Mouse (Mus musculus) kidney, postnatal 14 days (tissue): ENCODE measurements around the gene Trak1.

Experiments used
- DNase-seq: peaks from one replicate; pipeline ENCODE4 v3.0.0; 2022; ENCODE audit warnings: mixed read lengths

The Trak1 gene

DNA sequence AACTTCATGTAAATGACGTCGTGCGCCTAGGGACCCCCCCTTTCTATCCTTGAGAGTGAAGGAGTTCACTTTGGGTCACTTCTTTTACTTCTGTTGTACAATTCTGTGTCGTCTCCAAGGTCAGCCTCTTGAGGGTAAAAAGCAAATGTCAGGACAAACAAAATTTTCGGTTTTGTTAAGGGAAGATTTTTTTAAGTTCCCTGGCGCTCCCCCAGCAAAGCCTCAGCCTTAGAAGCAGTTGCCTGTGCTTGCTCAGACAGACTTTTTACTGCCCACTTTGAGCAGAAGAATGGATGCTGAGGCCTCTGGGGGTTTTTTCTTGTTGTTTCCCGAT, 730 bp downstream of the Trak1 start:
- no peak for DNase-seq

DNA sequence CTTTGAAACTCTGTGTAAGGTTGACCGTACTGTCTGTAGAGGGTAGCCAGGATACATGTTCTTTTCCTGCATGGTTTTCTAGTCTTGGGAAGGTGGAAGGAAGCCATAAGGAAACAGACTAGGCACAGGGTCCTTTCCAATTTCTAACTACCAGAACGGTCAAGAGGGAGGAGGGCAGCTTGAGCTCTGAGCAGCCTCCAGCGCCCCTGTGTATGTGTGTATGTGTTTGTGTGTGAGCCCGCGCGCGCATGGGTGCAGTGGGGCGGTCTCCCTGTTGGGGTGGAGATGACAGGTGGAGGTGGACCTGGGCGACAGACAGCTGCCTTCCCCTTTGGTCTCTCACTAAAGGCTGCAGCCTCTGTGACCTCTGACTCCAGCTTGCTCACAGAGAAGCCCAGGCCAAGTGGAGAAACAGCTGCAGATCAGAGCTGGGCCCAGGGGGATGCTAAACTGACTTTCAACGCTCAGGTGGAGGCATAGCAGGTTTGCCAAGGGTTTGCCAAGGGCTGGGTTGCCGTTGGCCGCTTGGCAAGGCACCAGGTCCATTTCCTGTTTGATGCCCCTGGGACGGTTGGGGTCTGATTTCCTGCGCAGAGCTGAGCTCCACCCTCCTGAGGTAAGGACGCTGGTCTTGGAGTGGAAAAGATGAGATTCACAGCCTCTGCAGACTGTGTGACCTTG, 1.2 kb downstream of the Trak1 start:
- peak; percentile 67 for DNase-seq

DNA sequence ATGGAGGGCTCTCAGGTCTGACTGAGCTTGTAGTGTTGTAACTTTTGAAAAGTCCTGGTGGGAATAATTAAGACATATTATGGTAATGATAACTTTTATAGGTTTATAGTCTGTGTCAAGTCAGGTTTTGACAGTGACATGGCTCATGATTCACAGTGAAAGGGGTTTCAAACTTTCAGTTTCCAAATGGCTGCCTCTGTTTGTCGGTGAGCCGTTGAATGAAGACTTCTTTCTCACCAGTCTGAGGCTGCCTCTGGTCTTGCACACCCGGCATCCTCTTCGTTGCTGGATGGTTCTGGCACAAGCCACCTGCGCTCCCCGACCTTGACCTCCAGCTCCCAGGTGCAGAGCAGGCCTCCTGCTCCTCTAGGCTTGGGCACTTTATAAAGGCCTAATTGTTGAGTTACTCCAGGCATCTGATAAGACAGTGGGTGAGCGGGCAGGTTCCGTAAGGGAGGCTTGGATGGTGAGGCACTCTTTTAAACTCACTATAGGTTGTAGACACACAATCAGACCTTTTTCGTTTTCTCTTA, 2.0 kb downstream of the Trak1 start:
- no peak for DNase-seq

GRCm38 (mm10) chr9:121299976-121300570, 2.8 kb downstream of the Trak1 start:
- DNase-seq, result no peak

GRCm38 (mm10) chr9:121301041-121301920, 4.0 kb downstream of the Trak1 start:
- no peak for DNase-seq

DNA sequence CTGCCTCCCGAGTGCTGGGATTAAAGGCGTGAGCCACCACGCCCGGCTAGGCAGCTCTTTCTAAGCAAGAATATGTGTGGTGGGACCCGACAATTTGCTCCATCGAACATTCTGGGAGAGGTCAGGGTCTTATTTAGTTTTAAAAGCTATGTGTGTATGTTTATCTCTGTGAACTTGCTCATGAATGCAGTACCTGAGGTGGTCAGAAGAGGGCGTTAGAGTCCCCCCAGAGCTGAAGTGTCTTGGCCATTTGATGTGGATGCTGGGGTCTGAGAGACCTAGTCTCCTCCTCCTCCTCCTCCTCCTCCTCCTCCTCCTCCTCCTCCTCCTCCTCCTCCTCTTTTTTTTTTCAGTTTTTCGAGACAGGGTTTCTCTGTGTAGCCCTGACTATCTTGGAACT, 5.2 kb downstream of the Trak1 start:
- DNase-seq, result no peak

DNA sequence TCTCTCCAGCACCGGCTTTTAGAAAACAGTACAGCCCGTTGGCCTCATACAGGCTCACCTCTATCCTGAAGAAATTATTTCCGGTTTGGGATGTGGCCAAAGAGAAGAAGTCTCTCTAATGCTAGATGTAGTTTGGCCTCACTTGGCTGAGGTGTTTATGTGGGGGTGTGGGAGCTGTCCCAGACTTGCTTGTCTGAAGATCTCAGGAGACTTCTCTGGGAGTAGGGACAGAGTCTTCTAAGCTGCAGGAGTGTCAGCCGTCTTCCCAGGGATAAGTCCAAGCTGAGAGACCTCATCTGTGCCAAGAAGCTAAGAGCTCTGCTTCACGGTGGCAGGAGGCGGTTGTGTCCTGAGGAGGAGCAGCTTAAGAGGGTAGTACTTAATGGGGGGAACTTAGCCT, 5.8 kb downstream of the Trak1 start:
- peak; percentile 33 for DNase-seq

- peak; percentile 29 for DNase-seq
These were observed 6.4 kb downstream of the Trak1 start for GRCm38 (mm10) chr9:121303748-121304147.

DNA sequence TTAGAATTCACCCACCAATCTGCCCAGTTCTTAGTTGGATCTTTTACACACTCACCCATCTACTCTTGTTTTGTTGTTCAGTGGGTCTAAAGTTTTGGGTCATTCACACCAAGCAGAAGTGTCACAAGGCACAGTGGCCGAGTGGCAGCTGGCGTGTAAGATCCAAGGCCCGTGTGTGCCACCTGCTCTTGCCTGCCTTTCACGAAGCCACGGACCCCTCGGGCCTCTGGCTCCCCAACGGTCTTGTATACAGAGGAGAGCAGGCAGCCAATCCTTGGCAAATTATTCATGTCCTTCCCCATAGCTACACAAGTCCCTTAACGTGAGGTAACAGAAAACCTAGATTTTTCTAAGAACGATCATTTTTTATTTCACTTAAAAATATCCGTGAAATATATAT, 7.2 kb downstream of the Trak1 start:
- DNase-seq, result no peak

GRCm38 (mm10) chr9:121305456-121305855, 8.2 kb downstream of the Trak1 start:
- DNase-seq, result no peak

DNA sequence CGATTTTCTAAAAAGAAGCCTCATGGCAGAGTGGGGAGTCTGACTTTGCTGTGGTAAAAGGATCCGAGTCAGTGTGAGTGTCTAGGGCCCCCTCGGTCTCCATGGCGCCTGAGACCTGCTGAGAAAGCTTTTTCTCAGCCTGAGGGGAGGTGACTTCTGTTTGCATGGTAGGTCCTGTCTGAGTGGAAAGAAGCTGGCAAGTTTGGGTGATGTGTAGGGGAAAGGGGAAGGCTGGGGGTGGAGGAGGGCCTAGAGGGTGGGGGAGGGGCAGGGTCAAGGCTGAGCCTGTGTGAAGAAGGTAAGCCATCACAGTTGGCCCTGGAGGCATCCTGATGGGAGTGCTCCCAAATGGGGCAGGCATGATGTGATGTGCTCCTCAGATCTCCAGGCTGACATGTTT, 12.0 kb downstream of the Trak1 start:
- no peak for DNase-seq

DNA sequence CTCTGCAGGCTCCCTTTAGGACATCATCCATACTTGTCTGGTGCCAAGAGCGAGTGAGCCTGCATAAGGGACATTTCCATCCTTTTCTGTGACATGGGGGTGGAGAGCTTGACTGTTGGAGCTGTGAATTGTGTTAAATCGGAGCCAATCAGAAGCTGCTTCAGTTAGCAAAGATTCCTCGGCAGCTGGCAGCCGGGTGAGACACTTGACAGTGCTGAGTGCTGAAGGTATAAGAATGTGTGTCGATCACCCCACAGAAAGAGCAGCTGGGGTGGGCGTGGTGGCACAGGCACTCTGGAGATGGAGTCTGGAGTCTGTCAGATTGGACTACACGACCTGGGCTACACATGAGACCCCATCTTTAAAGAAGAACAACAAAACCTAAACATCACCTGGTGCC, 13.2 kb downstream of the Trak1 start:
- DNase-seq, result no peak

DNA sequence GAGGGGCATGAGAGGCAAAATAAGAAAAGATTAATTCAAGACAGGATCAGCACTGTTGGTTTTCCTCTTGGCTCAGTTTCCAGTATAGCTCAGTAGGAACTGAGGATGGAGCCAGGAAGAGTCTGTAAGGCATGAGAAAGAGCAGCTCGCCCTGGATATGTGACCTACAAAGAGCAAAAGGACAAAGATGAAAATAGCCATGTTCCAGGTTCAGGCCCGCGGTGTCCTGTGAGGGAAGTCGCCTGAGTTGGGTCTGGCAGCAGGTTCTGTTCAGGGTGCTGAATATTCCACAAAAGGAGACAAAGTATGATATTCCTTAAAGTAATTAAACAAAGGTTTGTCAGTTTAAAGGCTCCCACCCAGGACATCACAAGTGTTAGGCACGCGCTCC, 14.5 kb downstream of the Trak1 start:
- DNase-seq, result no peak

DNA sequence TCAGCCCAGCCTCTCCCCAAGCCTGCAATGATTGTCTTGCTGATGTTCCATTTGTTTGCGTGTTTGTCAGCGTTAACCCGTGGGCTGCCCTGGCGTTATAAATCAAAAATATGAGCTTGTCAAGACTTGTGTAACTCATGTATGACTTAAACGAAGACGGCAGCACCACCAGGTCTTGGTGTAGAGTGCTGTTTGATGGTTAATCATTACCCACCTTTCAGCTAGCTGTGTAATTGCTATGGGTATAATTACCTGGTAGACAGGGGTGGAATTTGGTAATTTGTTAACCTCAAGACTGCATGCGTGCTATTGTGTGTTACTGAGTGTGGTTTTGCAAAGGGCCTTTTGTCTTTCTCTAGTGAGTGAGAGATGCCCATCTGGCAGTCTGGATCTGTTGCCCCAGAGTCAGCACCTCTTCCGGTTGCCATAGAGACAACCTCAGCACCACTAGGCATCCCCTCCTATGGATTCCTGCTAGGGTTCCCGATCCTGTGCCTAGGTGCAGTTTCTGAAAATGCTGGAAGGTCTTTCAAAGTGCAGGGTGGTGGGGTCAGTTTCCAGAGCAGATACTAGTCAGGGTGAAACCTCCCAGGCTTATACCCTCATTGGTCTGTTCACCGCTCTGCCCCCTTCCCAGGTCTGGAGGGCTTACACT, 15.1 kb downstream of the Trak1 start:
- peak; percentile 54 for DNase-seq

DNA sequence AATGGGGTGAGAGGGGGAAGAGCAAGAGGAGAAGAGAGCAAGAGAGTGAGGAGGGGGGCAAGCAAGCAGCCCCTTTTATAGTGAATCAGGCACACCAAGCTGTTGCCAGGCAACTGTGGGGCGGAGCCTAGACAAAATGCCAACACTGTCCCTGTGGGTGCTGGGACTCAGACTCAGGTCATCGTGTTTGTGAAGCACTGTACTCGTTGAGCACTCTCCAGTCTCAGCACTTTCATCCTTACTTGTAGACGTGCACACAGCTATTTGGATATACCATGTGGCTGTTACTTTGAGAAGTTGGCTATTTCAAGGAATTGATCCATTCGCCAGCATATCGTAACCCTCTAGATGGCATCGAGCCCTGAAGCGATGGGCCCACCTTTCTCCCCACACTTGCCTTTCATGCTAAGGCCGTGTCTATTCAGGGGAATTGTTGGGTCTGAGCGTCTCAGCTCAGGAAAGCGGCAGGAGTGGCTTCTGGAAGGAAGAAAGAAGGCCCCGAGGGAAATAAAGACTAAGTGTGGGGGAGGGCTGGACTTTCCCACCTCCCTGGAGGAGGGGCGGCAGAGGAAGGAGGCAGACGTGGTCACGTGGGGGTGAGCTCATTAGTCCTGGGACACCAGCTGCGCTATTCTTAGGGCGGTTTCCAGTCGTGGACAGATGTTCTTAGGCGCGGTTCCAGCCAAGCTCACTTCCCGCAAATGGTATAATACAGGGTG, 16.5 kb downstream of the Trak1 start:
- DNase-seq, result peak; percentile 90

GRCm38 (mm10) chr9:121314541-121315152, 17.3 kb downstream of the Trak1 start:
- DNase-seq, result peak; percentile 62

- DNase-seq, result no peak
These were observed 18.7 kb downstream of the Trak1 start for GRCm38 (mm10) chr9:121315901-121316595.

GRCm38 (mm10) chr9:121316621-121317405, 19.5 kb downstream of the Trak1 start:
- peak; percentile 33 for DNase-seq

- no peak for DNase-seq
These were observed 22.1 kb downstream of the Trak1 start for GRCm38 (mm10) chr9:121319323-121319966.

- DNase-seq, result no peak
These were observed 23.1 kb downstream of the Trak1 start for GRCm38 (mm10) chr9:121320433-121320832.
